ENCODE assay signal across 15 mouse cellular contexts in genomic region chr19:56277140-56277804, GRCm38 (mm10). TPM values are rescaled to one million over a fixed set of nuclear protein-coding genes. Genes with fewer than 3 reads are reported as not detected.
A peak's percentile ranks its signal among the peaks of the same experiment; 100 is the strongest.
DNase-seq lines count a peak whose midpoint lies in the region; ATAC-seq and TF ChIP-seq lines count a peak whose summit lies in the region.
"Had no signal": no experiment of that assay in that cellular context is flagged by ENCODE, and none has a peak within 500 bp of the region (broad histone marks: within the 10 kb centered on the region; RNA-seq: fewer than 3 reads in every experiment).

No protein-coding gene starts in this region.

- peak; percentile 44 for DNase-seq in embryonic facial prominence, embryonic 11.5 days (ENCODE audit: low spot score)
- no peak for DNase-seq in embryonic facial prominence, embryonic 10.5 days (ENCODE audit: low spot score)
- DNase-seq in limb, embryonic 11.5 days (ENCODE audit: low spot score): peak; percentile 50
- no peak for DNase-seq in limb, embryonic 10.5 days (ENCODE audit: low spot score)
- DNase-seq in thymus, postnatal 4 days: peak; percentile 25
- DNase-seq in thymus, adult 18-20 months: no peak
- no peak for DNase-seq in stomach, postnatal 0 days (ENCODE audit: low spot score)
- DNase-seq in layer of hippocampus, adult 8-10 months (ENCODE audit: low spot score in 2 of 2): no peak
- DNase-seq: B cell, adult 2 months; right cerebral cortex, postnatal 14 days had no signal

- WGBS in embryonic facial prominence, embryonic 11.5 days: 48% methylated on average over 3 of the region's 3 CpGs
- WGBS in embryonic facial prominence, embryonic 10.5 days: 49% methylated on average over 3 of the region's 3 CpGs
- 69% methylated on average over 3 of the region's 3 CpGs for WGBS in limb, embryonic 11.5 days
- WGBS in limb, embryonic 10.5 days: 54% methylated on average over 3 of the region's 3 CpGs
- 67% methylated on average over 3 of the region's 3 CpGs for WGBS in stomach, postnatal 0 days

- no peak overlapping the region for H3K4me2 ChIP-seq in embryonic facial prominence, embryonic 11.5 days (ENCODE audit: low read depth, low read length)
- H3K4me2 ChIP-seq in limb, embryonic 11.5 days (ENCODE audit: low read depth, severe bottlenecking): no peak overlapping the region
- H3K4me2 ChIP-seq in stomach, postnatal 0 days (replicated peaks; ENCODE audit: low read depth): no peak overlapping the region
- H3K4me2 ChIP-seq: kidney, embryonic 15.5 days; neural tube, embryonic 13.5 days had no signal

- no peaks in the 10 kb centered on the region for H3K36me3 ChIP-seq in embryonic facial prominence, embryonic 11.5 days (replicated peaks; ENCODE audit: control insufficient read depth, insufficient read depth, low read depth, low read length)
- no peaks in the 10 kb centered on the region for H3K36me3 ChIP-seq in embryonic facial prominence, embryonic 10.5 days (replicated peaks)
- no peaks in the 10 kb centered on the region for H3K36me3 ChIP-seq in limb, embryonic 11.5 days (ENCODE audit: control insufficient read depth, insufficient read depth, low read length)
- H3K36me3 ChIP-seq in limb, embryonic 10.5 days: no peaks in the 10 kb centered on the region
- no peaks in the 10 kb centered on the region for H3K36me3 ChIP-seq in stomach, postnatal 0 days (ENCODE audit: control insufficient read depth, insufficient read depth, low read length)
- H3K36me3 ChIP-seq: kidney, embryonic 15.5 days; neural tube, embryonic 13.5 days had no signal

- ATAC-seq in embryonic facial prominence, embryonic 11.5 days (replicated peaks; ENCODE audit: insufficient number of reproducible peaks, low FRiP score, low TSS enrichment, low read depth): no peak
- ATAC-seq in limb, embryonic 11.5 days (ENCODE audit: insufficient number of reproducible peaks, low FRiP score, low TSS enrichment, low read depth): no peak
- ATAC-seq in stomach, postnatal 0 days (ENCODE audit: low FRiP score, low TSS enrichment): no peak; the same call in 1 of the 2 replicates

- no peak for TF ChIP-seq EP300 in stomach, postnatal 0 days (optimal IDR thresholded peaks at IDR 0.05)

- TF ChIP-seq CTCF in stomach, postnatal 0 days (IDR thresholded peaks at IDR 0.05; ENCODE audit: low read depth): peak; percentile 63

- H3K27me3 ChIP-seq in embryonic facial prominence, embryonic 11.5 days (ENCODE audit: control insufficient read depth, insufficient read depth, low read length): no peaks in the 10 kb centered on the region
- peaks cover 10% of the 10 kb centered on the region; the same call in 1 of the 2 replicates for H3K27me3 ChIP-seq in embryonic facial prominence, embryonic 10.5 days (replicated peaks; ENCODE audit: low read depth, poor library complexity, severe bottlenecking)
- no peaks in the 10 kb centered on the region for H3K27me3 ChIP-seq in limb, embryonic 11.5 days (ENCODE audit: control insufficient read depth, insufficient read depth, low read length)
- H3K27me3 ChIP-seq in limb, embryonic 10.5 days (ENCODE audit: low read depth, poor library complexity, severe bottlenecking): peaks cover 12% of the 10 kb centered on the region; the same call in 1 of the 2 replicates
- H3K27me3 ChIP-seq in stomach, postnatal 0 days (ENCODE audit: control insufficient read depth, insufficient read depth, low read length): no peaks in the 10 kb centered on the region
- H3K27me3 ChIP-seq: kidney, embryonic 15.5 days; neural tube, embryonic 13.5 days had no signal

- H3K27ac ChIP-seq in embryonic facial prominence, embryonic 11.5 days (replicated peaks; ENCODE audit: low read depth, low read length): no peak overlapping the region
- H3K27ac ChIP-seq in embryonic facial prominence, embryonic 10.5 days (replicated peaks): no peak overlapping the region
- H3K27ac ChIP-seq in limb, embryonic 11.5 days (replicated peaks; ENCODE audit: low read depth, low read length): no peak overlapping the region
- no peak overlapping the region for H3K27ac ChIP-seq in limb, embryonic 10.5 days
- no peak overlapping the region for H3K27ac ChIP-seq in stomach, postnatal 0 days (replicated peaks)
- H3K27ac ChIP-seq: kidney, embryonic 15.5 days; neural tube, embryonic 13.5 days had no signal

- no peak overlapping the region for H3K4me3 ChIP-seq in embryonic facial prominence, embryonic 11.5 days (ENCODE audit: low read depth, low read length)
- no peak overlapping the region for H3K4me3 ChIP-seq in embryonic facial prominence, embryonic 10.5 days
- H3K4me3 ChIP-seq in limb, embryonic 11.5 days (ENCODE audit: low read depth, low read length): no peak overlapping the region
- no peak overlapping the region for H3K4me3 ChIP-seq in limb, embryonic 10.5 days
- no peak overlapping the region for H3K4me3 ChIP-seq in stomach, postnatal 0 days (ENCODE audit: low read depth, low read length)
- H3K4me3 ChIP-seq: kidney, embryonic 15.5 days; neural tube, embryonic 13.5 days had no signal

- H3K4me1 ChIP-seq in embryonic facial prominence, embryonic 11.5 days (ENCODE audit: control insufficient read depth, insufficient read depth, low read length): no peaks in the 10 kb centered on the region
- H3K4me1 ChIP-seq in embryonic facial prominence, embryonic 10.5 days: peaks cover 8% of the 10 kb centered on the region
- no peaks in the 10 kb centered on the region for H3K4me1 ChIP-seq in limb, embryonic 11.5 days (ENCODE audit: control insufficient read depth, insufficient read depth, low read length)
- H3K4me1 ChIP-seq in limb, embryonic 10.5 days: peaks cover 6% of the 10 kb centered on the region; the same call in 1 of the 2 replicates
- H3K4me1 ChIP-seq in stomach, postnatal 0 days (replicated peaks; ENCODE audit: control insufficient read depth, insufficient read depth): no peaks in the 10 kb centered on the region
- H3K4me1 ChIP-seq: neural tube, embryonic 13.5 days had no signal

- no peaks in the 10 kb centered on the region for H3K9me3 ChIP-seq in embryonic facial prominence, embryonic 11.5 days (replicated peaks; ENCODE audit: control insufficient read depth, low read length)
- no peaks in the 10 kb centered on the region for H3K9me3 ChIP-seq in embryonic facial prominence, embryonic 10.5 days
- no peaks in the 10 kb centered on the region for H3K9me3 ChIP-seq in limb, embryonic 11.5 days (ENCODE audit: control insufficient read depth, low read length)
- no peaks in the 10 kb centered on the region for H3K9me3 ChIP-seq in limb, embryonic 10.5 days (replicated peaks)
- no peaks in the 10 kb centered on the region for H3K9me3 ChIP-seq in stomach, postnatal 0 days (ENCODE audit: control insufficient read depth, low read length)
- H3K9me3 ChIP-seq: kidney, embryonic 15.5 days; neural tube, embryonic 13.5 days had no signal

- H3K9ac ChIP-seq in embryonic facial prominence, embryonic 11.5 days (replicated peaks; ENCODE audit: low read length): no peak overlapping the region
- no peak overlapping the region for H3K9ac ChIP-seq in limb, embryonic 11.5 days (ENCODE audit: low read length)
- no peak overlapping the region for H3K9ac ChIP-seq in stomach, postnatal 0 days (ENCODE audit: low read length)
- H3K9ac ChIP-seq: kidney, embryonic 15.5 days; neural tube, embryonic 13.5 days had no signal

RNA-seq across cellular contexts. Expression of gene Habp2, which starts 9.7 kb away (rescaled TPM):
- not detected in 2 replicates for polyA plus RNA-seq in embryonic facial prominence, embryonic 11.5 days (2014; fragmentation: Nextera tagmentation; extraction: Ambion mirVana)
- not detected in 2 replicates for polyA plus RNA-seq in embryonic facial prominence, embryonic 10.5 days (2016; fragmentation: Nextera tagmentation; extraction: Ambion mirVana)
- polyA plus RNA-seq in limb, embryonic 11.5 days (2014; fragmentation: Nextera tagmentation; extraction: Ambion mirVana): 0.53 TPM in 1 of 2 replicates, not detected in the other
- 0.46 TPM in 1 of 2 replicates, not detected in the other for polyA plus RNA-seq in limb, embryonic 10.5 days (2016; fragmentation: Nextera tagmentation; extraction: Ambion mirVana)
- 28.9 and 29.1 TPM in 2 replicates for polyA plus RNA-seq in stomach, postnatal 0 days (2015; fragmentation: Nextera tagmentation; extraction: Ambion mirVana)
- not detected for total RNA-seq in layer of hippocampus, adult 8-10 months (2022)
- total RNA-seq: hematopoietic stem cell, adult 5-6 weeks; left cerebral cortex, postnatal 10 days had no signal
- polyA plus RNA-seq: frontal cortex, adult 2 months had no signal

Comparison
In these comparisons a context has a peak if more than half of its experiments do, and no peak if none do; other contexts are left out.
1. DNase-seq: peak in embryonic facial prominence, embryonic 11.5 days (single experiment), limb, embryonic 11.5 days (single experiment) and thymus, postnatal 4 days (single experiment); none in embryonic facial prominence, embryonic 10.5 days (single experiment), limb, embryonic 10.5 days (single experiment), thymus, adult 18-20 months (0 of 2), stomach, postnatal 0 days (single experiment) and layer of hippocampus, adult 8-10 months (0 of 2).
2. RNA of gene Habp2, which starts 9.7 kb away (polyA plus RNA-seq): 28.9 to 29.1 TPM in stomach, postnatal 0 days; 0.53 TPM in limb, embryonic 11.5 days, 0.46 TPM in limb, embryonic 10.5 days, not detected in embryonic facial prominence, embryonic 11.5 days and not detected in embryonic facial prominence, embryonic 10.5 days; every median in the first group is over 10 times any median in the second.